Mouse (Mus musculus) kidney, adult 2 months (tissue): Measurements from ENCODE around the gene Hemgn. TPM values are rescaled to one million over a fixed set of nuclear protein-coding genes. Genes with fewer than 3 reads are reported as not detected.

ENCODE experiments used
- DNase-seq: peaks from one replicate; pipeline ENCODE4 v3.0.0; 2021
- H3K27ac ChIP-seq: fragments of 200-500 bp; 2 replicates; pipeline ENCODE4 v1.5.1; 2012; ENCODE audit warnings: low read depth, low read length, control low read depth, inconsistent platforms; ENCODE audit not compliant: insufficient read depth
- H3K27me3 ChIP-seq: fragments of 200-500 bp; replicated peaks from 2 replicates; pipeline ENCODE4 v1.6.1; 2012; ENCODE audit warnings: mild to moderate bottlenecking, moderate library complexity, low read length, inconsistent platforms; ENCODE audit not compliant: control insufficient read depth, insufficient read depth
- H3K36me3 ChIP-seq: fragments of 200-500 bp; 2 replicates; pipeline ENCODE4 v1.6.1; 2012; ENCODE audit warnings: mild to moderate bottlenecking, moderate library complexity, low read length, inconsistent platforms; ENCODE audit not compliant: control insufficient read depth, insufficient read depth
- H3K4me1 ChIP-seq: fragments of 200-500 bp; 2 replicates; pipeline ENCODE4 v1.6.1; 2011; ENCODE audit warnings: low read length; ENCODE audit not compliant: control insufficient read depth, insufficient read depth
- H3K4me3 ChIP-seq: fragments of 200-500 bp; 2 replicates; pipeline ENCODE4 v1.5.1; 2011; ENCODE audit warnings: mild to moderate bottlenecking, low read depth, low read length, control low read depth; ENCODE audit not compliant: insufficient read depth
- CTCF ChIP-seq: fragments of 200-500 bp; conservative IDR thresholded peaks from 2 replicates; pipeline ENCODE4 v1.5.1; 2011; ENCODE audit warnings: low read depth, mild to moderate bottlenecking, control low read depth, low read length, moderate library complexity, mixed read lengths; ENCODE audit not compliant: insufficient read depth, insufficient read length
- POLR2A ChIP-seq: fragments of 200-500 bp; IDR thresholded peaks from one replicate; pipeline ENCODE4 v1.6.1; 2011; ENCODE audit warnings: low read depth, low read length, control low read depth
- WGBS: fragments of 180-500 bp; shearing (Covaris S2); methylation state at CpG from one replicate; pipeline ENCODE4 v1.1.7; 2018; 5-methylcytosine and 5-hydroxymethylcytosine counted together
- polyA plus RNA-seq: library from polyadenylated mRNA; depleted of rRNA; stranded (reverse); fragments of >200 nt; gene quantifications from 2 replicates; pipeline ENCODE4 v1.2.3, GENCODE M21; 2012

Hemgn gene
- polyA plus RNA-seq, 1 experiment, result 0.03 TPM

GRCm38 (mm10) chr4:46451758-46452480, 38.6 kb upstream of the Hemgn start:
- peak overlapping the region; percentile 87 for H3K27ac ChIP-seq
- H3K27me3 ChIP-seq, result no peaks in the 10 kb centered on the region
- no peaks in the 10 kb centered on the region for H3K36me3 ChIP-seq
- TF ChIP-seq POLR2A (no peak), CTCF (no peak)
- 3% methylated on average over 107 of the region's 111 CpGs for WGBS
- H3K4me1 ChIP-seq, result peaks cover 7% of the 10 kb centered on the region; the same call in 1 of the 2 replicates
- peak overlapping the region; percentile 89 for H3K4me3 ChIP-seq
- peak; percentile 83 for DNase-seq

GRCm38 (mm10) chr4:46451240-46451757, 38.0 kb upstream of the Hemgn start:
- Histone ChIP-seq H3K4me1 (peaks cover 7% of the 10 kb centered on the region; the same call in 1 of the 2 replicates), H3K36me3 (no peaks in the 10 kb centered on the region), H3K4me3 (peak overlapping the region; percentile 89), H3K27ac (peak overlapping the region; percentile 87), H3K27me3 (no peaks in the 10 kb centered on the region)
- under 1% methylated on average over 68 of the region's 70 CpGs for WGBS
- DNase-seq, result peak; percentile 80
- no peak for TF ChIP-seq CTCF
- no peak for TF ChIP-seq POLR2A

GRCm38 (mm10) chr4:46450519-46451131, 37.3 kb upstream of the Hemgn start, which contains the start of gene Anp32b:
Gene Anp32b (plus strand): TSS chr4:46450902.
- peak; percentile 94 for DNase-seq
- Histone ChIP-seq H3K4me3 (peak within 1 kb of the TSS; percentile 89), H3K27me3 (no peaks in the 10 kb centered on the region), H3K36me3 (no peaks in the 10 kb centered on the region), H3K4me1 (peaks cover 7% of the 10 kb centered on the region; the same call in 1 of the 2 replicates), H3K27ac (peak within 1 kb of the TSS; percentile 87)
- 2% methylated on average over 57 of the region's 66 CpGs for WGBS
- TF ChIP-seq POLR2A, result no peak
- peak; percentile 53 for TF ChIP-seq CTCF

- no peaks in the 10 kb centered on the region for H3K36me3 ChIP-seq
- no peak for DNase-seq
- 43% methylated on average over 7 of the region's 7 CpGs for WGBS
- H3K27ac ChIP-seq, result peak overlapping the region; percentile 43; the same call in 1 of the 2 replicates
- H3K27me3 ChIP-seq, result no peaks in the 10 kb centered on the region
- TF ChIP-seq POLR2A (no peak), CTCF (no peak)
- peak overlapping the region; percentile 69 for H3K4me3 ChIP-seq
- peaks cover 7% of the 10 kb centered on the region; the same call in 1 of the 2 replicates for H3K4me1 ChIP-seq
Observed at GRCm38 (mm10) chr4:46450020-46450518, 36.8 kb upstream of the Hemgn start.

GRCm38 (mm10) chr4:46448886-46449285, 35.6 kb upstream of the Hemgn start:
- no peaks in the 10 kb centered on the region for H3K27me3 ChIP-seq
- no peak for TF ChIP-seq POLR2A
- no peak for TF ChIP-seq CTCF
- peaks cover 7% of the 10 kb centered on the region; the same call in 1 of the 2 replicates for H3K4me1 ChIP-seq
- no peaks in the 10 kb centered on the region for H3K36me3 ChIP-seq
- H3K27ac ChIP-seq, result no peak overlapping the region
- WGBS, result 68% methylated on average over 6 of the region's 6 CpGs
- no peak for DNase-seq
- H3K4me3 ChIP-seq, result no peak overlapping the region

GRCm38 (mm10) chr4:46447461-46447860, 34.2 kb upstream of the Hemgn start:
- DNase-seq, result no peak
- WGBS, result 59% methylated on average over 1 of the region's 1 CpGs
- Histone ChIP-seq H3K27me3 (no peaks in the 10 kb centered on the region), H3K4me1 (no peaks in the 10 kb centered on the region), H3K27ac (no peak overlapping the region), H3K36me3 (no peaks in the 10 kb centered on the region), H3K4me3 (no peak overlapping the region)
- no peak for TF ChIP-seq CTCF
- TF ChIP-seq POLR2A, result no peak

- Histone ChIP-seq H3K4me3 (no peak overlapping the region), H3K4me1 (no peaks in the 10 kb centered on the region), H3K27ac (no peak overlapping the region), H3K27me3 (no peaks in the 10 kb centered on the region), H3K36me3 (no peaks in the 10 kb centered on the region)
- DNase-seq, result no peak
- 43% methylated on average over 9 of the region's 9 CpGs for whole genome bisulfite sequencing
- TF ChIP-seq POLR2A (no peak), CTCF (no peak)
Observed at GRCm38 (mm10) chr4:46445237-46445945, 32.1 kb upstream of the Hemgn start.
